Mouse (Mus musculus) c-Kit-positive CD71-negative TER-119-negative erythroid progenitor cells, embryonic 14.5 days (primary cell): Measurements from ENCODE around the gene Tmem50a.

Source experiments
- DNase-seq: peaks from one replicate; pipeline ENCODE4 v3.0.0-alpha.2; 2013; ENCODE audit warnings: low read depth

Gene Tmem50a

GRCm38 (mm10) chr4:134879410-134879981 lies 35.3 kb downstream of the Tmem50a start:
- DNase-seq: peak; percentile 66

GRCm38 (mm10) chr4:134876171-134876570 lies 38.7 kb downstream of the Tmem50a start:
- DNase-seq: no peak

- no peak for DNase-seq
Measured at GRCm38 (mm10) chr4:134871950-134872349, 42.9 kb downstream of the Tmem50a start.

- DNase-seq: no peak
Measured at GRCm38 (mm10) chr4:134871477-134871876, 43.3 kb downstream of the Tmem50a start.

- no peak for DNase-seq
Measured at GRCm38 (mm10) chr4:134869815-134870375, 44.9 kb downstream of the Tmem50a start.

GRCm38 (mm10) chr4:134869068-134869730 lies 45.6 kb downstream of the Tmem50a start:
- no peak for DNase-seq

- no peak for DNase-seq
Measured at GRCm38 (mm10) chr4:134868490-134868889, 46.3 kb downstream of the Tmem50a start.

- no peak for DNase-seq
Measured at GRCm38 (mm10) chr4:134868065-134868464, 46.8 kb downstream of the Tmem50a start.

- DNase-seq: no peak
Measured at GRCm38 (mm10) chr4:134867661-134868060, 47.2 kb downstream of the Tmem50a start.

GRCm38 (mm10) chr4:134867213-134867612 lies 47.6 kb downstream of the Tmem50a start:
- DNase-seq: no peak

GRCm38 (mm10) chr4:134865789-134866188 lies 49.0 kb downstream of the Tmem50a start:
- DNase-seq: no peak

GRCm38 (mm10) chr4:134865340-134865739 lies 49.5 kb downstream of the Tmem50a start:
- DNase-seq: no peak

- no peak for DNase-seq
Measured at GRCm38 (mm10) chr4:134863937-134864729, 50.7 kb downstream of the Tmem50a start, which contains the start of gene Rhd. Rhd (plus strand) TSS chr4:134864536.

- no peak for DNase-seq
Measured at GRCm38 (mm10) chr4:134862996-134863395, 51.8 kb downstream of the Tmem50a start.

- DNase-seq: no peak
Measured at GRCm38 (mm10) chr4:134861884-134862283, 52.9 kb downstream of the Tmem50a start.

GRCm38 (mm10) chr4:134858494-134858893 lies 56.3 kb downstream of the Tmem50a start:
- DNase-seq: no peak

GRCm38 (mm10) chr4:134856501-134856900 lies 58.3 kb downstream of the Tmem50a start:
- no peak for DNase-seq

- DNase-seq: no peak
Measured at GRCm38 (mm10) chr4:134856056-134856455, 58.8 kb downstream of the Tmem50a start.

- DNase-seq: no peak
Measured at GRCm38 (mm10) chr4:134855371-134855770, 59.5 kb downstream of the Tmem50a start.

GRCm38 (mm10) chr4:134853637-134854485 lies 61.0 kb downstream of the Tmem50a start:
- DNase-seq: peak; percentile 83

- peak; percentile 96 for DNase-seq
Measured at GRCm38 (mm10) chr4:134853259-134853636, 61.6 kb downstream of the Tmem50a start, which contains the start of gene Maco1. Maco1 (minus strand) TSS chr4:134853345.
